Mouse (Mus musculus): Measurements from ENCODE around the gene A4galt. TPM values are rescaled to one million over a fixed set of nuclear protein-coding genes. Genes with fewer than 3 reads are reported as not detected.
"Not testable (repeated sequence)": the region's sequence is repeated elsewhere in the genome, so short reads cannot be mapped to it uniquely, and the experiment has no call there.

The A4galt gene
- polyA plus RNA-seq, 1 experiment from 2014 or later = 0.60 TPM

- 90% methylated on average over 4 of the region's 4 CpGs for WGBS
- no peak overlapping the region for H3K4me3 ChIP-seq (ENCODE audit: low read depth, low read length)
Measured at GRCm38 (mm10) chr15:83277451-83277850, 25.9 kb upstream of the A4galt start.

GRCm38 (mm10) chr15:83274237-83274636 is 22.7 kb upstream of the A4galt start:
- not testable (repeated sequence) for DNase-seq (ENCODE audit: low spot score); H3K4me3 ChIP-seq (ENCODE audit: low read depth, low read length); H3K36me3 ChIP-seq (ENCODE audit: control insufficient read depth, insufficient read depth, low read length); H3K27ac ChIP-seq (ENCODE audit: low read depth, low read length); H3K4me2 ChIP-seq (ENCODE audit: low read depth); H3K9ac ChIP-seq (ENCODE audit: low read length); H3K27me3 ChIP-seq (ENCODE audit: control insufficient read depth, insufficient read depth, low read length); H3K9me3 ChIP-seq (ENCODE audit: control insufficient read depth, low read length); H3K4me1 ChIP-seq (ENCODE audit: control insufficient read depth, insufficient read depth, low read length); ATAC-seq (ENCODE audit: insufficient read depth, low FRiP score, low TSS enrichment)

More at GRCm38 (mm10) chr15:83277451-83277850, 25.9 kb upstream of the A4galt start:
- H3K27ac ChIP-seq (ENCODE audit: low read depth, low read length) = no peak overlapping the region
- no peak overlapping the region for H3K9ac ChIP-seq (ENCODE audit: low read length)
- DNase-seq (ENCODE audit: low spot score) = no peak
- ATAC-seq (ENCODE audit: insufficient read depth, low FRiP score, low TSS enrichment) = no peak
- H3K4me2 ChIP-seq (ENCODE audit: low read depth) = no peak overlapping the region
- H3K27me3 ChIP-seq (ENCODE audit: control insufficient read depth, insufficient read depth, low read length) = no peaks in the 10 kb centered on the region
- no peaks in the 10 kb centered on the region for H3K36me3 ChIP-seq (ENCODE audit: control insufficient read depth, insufficient read depth, low read length)
- H3K9me3 ChIP-seq (ENCODE audit: control insufficient read depth, low read length) = no peaks in the 10 kb centered on the region
- no peaks in the 10 kb centered on the region for H3K4me1 ChIP-seq (ENCODE audit: control insufficient read depth, insufficient read depth, low read length)

GRCm38 (mm10) chr15:83273017-83273416 is 21.4 kb upstream of the A4galt start:
- DNase-seq (ENCODE audit: low spot score) = no peak
- H3K4me2 ChIP-seq (ENCODE audit: low read depth) = no peak overlapping the region
- 93% methylated on average over 2 of the region's 2 CpGs for WGBS
- H3K36me3 ChIP-seq (ENCODE audit: control insufficient read depth, insufficient read depth, low read length) = no peaks in the 10 kb centered on the region
- ATAC-seq (ENCODE audit: insufficient read depth, low FRiP score, low TSS enrichment) = no peak
- H3K4me3 ChIP-seq (ENCODE audit: low read depth, low read length) = no peak overlapping the region
- no peaks in the 10 kb centered on the region for H3K4me1 ChIP-seq (ENCODE audit: control insufficient read depth, insufficient read depth, low read length)
- H3K9me3 ChIP-seq (ENCODE audit: control insufficient read depth, low read length) = no peaks in the 10 kb centered on the region
- no peak overlapping the region for H3K9ac ChIP-seq (ENCODE audit: low read length)
- no peak overlapping the region for H3K27ac ChIP-seq (ENCODE audit: low read depth, low read length)
- H3K27me3 ChIP-seq (ENCODE audit: control insufficient read depth, insufficient read depth, low read length) = no peaks in the 10 kb centered on the region

- not testable (repeated sequence) for H3K9me3 ChIP-seq (ENCODE audit: control insufficient read depth, low read length); H3K27ac ChIP-seq (ENCODE audit: low read depth, low read length); ATAC-seq (ENCODE audit: insufficient read depth, low FRiP score, low TSS enrichment); H3K27me3 ChIP-seq (ENCODE audit: control insufficient read depth, insufficient read depth, low read length); DNase-seq (ENCODE audit: low spot score); H3K4me2 ChIP-seq (ENCODE audit: low read depth); H3K9ac ChIP-seq (ENCODE audit: low read length); H3K4me1 ChIP-seq (ENCODE audit: control insufficient read depth, insufficient read depth, low read length); H3K4me3 ChIP-seq (ENCODE audit: low read depth, low read length); H3K36me3 ChIP-seq (ENCODE audit: control insufficient read depth, insufficient read depth, low read length)
- 25% methylated on average over 9 of the region's 9 CpGs for WGBS
Measured at GRCm38 (mm10) chr15:83271221-83271620, 19.6 kb upstream of the A4galt start.

GRCm38 (mm10) chr15:83269985-83270384 is 18.4 kb upstream of the A4galt start:
- not testable (repeated sequence) for H3K4me3 ChIP-seq (ENCODE audit: low read depth, low read length); H3K27me3 ChIP-seq (ENCODE audit: control insufficient read depth, insufficient read depth, low read length); H3K27ac ChIP-seq (ENCODE audit: low read depth, low read length); DNase-seq (ENCODE audit: low spot score); H3K4me2 ChIP-seq (ENCODE audit: low read depth); H3K36me3 ChIP-seq (ENCODE audit: control insufficient read depth, insufficient read depth, low read length); ATAC-seq (ENCODE audit: insufficient read depth, low FRiP score, low TSS enrichment); H3K9me3 ChIP-seq (ENCODE audit: control insufficient read depth, low read length); H3K4me1 ChIP-seq (ENCODE audit: control insufficient read depth, insufficient read depth, low read length); H3K9ac ChIP-seq (ENCODE audit: low read length)
- WGBS = 94% methylated on average over 6 of the region's 6 CpGs

GRCm38 (mm10) chr15:83268428-83268827 is 16.9 kb upstream of the A4galt start:
- not testable (repeated sequence) for H3K4me3 ChIP-seq (ENCODE audit: low read depth, low read length); H3K27me3 ChIP-seq (ENCODE audit: control insufficient read depth, insufficient read depth, low read length); H3K27ac ChIP-seq (ENCODE audit: low read depth, low read length); H3K9me3 ChIP-seq (ENCODE audit: control insufficient read depth, low read length); H3K9ac ChIP-seq (ENCODE audit: low read length); DNase-seq (ENCODE audit: low spot score); H3K36me3 ChIP-seq (ENCODE audit: control insufficient read depth, insufficient read depth, low read length); ATAC-seq (ENCODE audit: insufficient read depth, low FRiP score, low TSS enrichment); H3K4me2 ChIP-seq (ENCODE audit: low read depth); H3K4me1 ChIP-seq (ENCODE audit: control insufficient read depth, insufficient read depth, low read length)
- 72% methylated on average over 6 of the region's 7 CpGs for WGBS

GRCm38 (mm10) chr15:83265269-83265668 is 13.7 kb upstream of the A4galt start:
- H3K36me3 ChIP-seq (ENCODE audit: control insufficient read depth, insufficient read depth, low read length) = no peaks in the 10 kb centered on the region
- no peaks in the 10 kb centered on the region for H3K27me3 ChIP-seq (ENCODE audit: control insufficient read depth, insufficient read depth, low read length)
- DNase-seq (ENCODE audit: low spot score) (no peak), ATAC-seq (ENCODE audit: insufficient read depth, low FRiP score, low TSS enrichment) (no peak)
- no peak overlapping the region for H3K4me2 ChIP-seq (ENCODE audit: low read depth)
- H3K9me3 ChIP-seq (ENCODE audit: control insufficient read depth, low read length) = no peaks in the 10 kb centered on the region
- no peak overlapping the region for H3K27ac ChIP-seq (ENCODE audit: low read depth, low read length)
- H3K9ac ChIP-seq (ENCODE audit: low read length) = no peak overlapping the region
- no peak overlapping the region for H3K4me3 ChIP-seq (ENCODE audit: low read depth, low read length)
- no peaks in the 10 kb centered on the region for H3K4me1 ChIP-seq (ENCODE audit: control insufficient read depth, insufficient read depth, low read length)
- 30% methylated on average over 1 of the region's 1 CpGs for WGBS

GRCm38 (mm10) chr15:83263405-83263804 is 11.8 kb upstream of the A4galt start:
- no peak for DNase-seq (ENCODE audit: low spot score)
- H3K36me3 ChIP-seq (ENCODE audit: control insufficient read depth, insufficient read depth, low read length) = no peaks in the 10 kb centered on the region
- no peak overlapping the region for H3K9ac ChIP-seq (ENCODE audit: low read length)
- WGBS = 76% methylated on average over 5 of the region's 5 CpGs
- no peak overlapping the region for H3K4me3 ChIP-seq (ENCODE audit: low read depth, low read length)
- ATAC-seq (ENCODE audit: insufficient read depth, low FRiP score, low TSS enrichment) = no peak
- no peaks in the 10 kb centered on the region for H3K9me3 ChIP-seq (ENCODE audit: control insufficient read depth, low read length)
- H3K4me1 ChIP-seq (ENCODE audit: control insufficient read depth, insufficient read depth, low read length) = no peaks in the 10 kb centered on the region
- H3K27ac ChIP-seq (ENCODE audit: low read depth, low read length) = no peak overlapping the region
- H3K27me3 ChIP-seq (ENCODE audit: control insufficient read depth, insufficient read depth, low read length) = no peaks in the 10 kb centered on the region
- no peak overlapping the region for H3K4me2 ChIP-seq (ENCODE audit: low read depth)

- no peak overlapping the region for H3K9ac ChIP-seq (ENCODE audit: low read length)
- ATAC-seq (ENCODE audit: insufficient read depth, low FRiP score, low TSS enrichment) = no peak
- H3K4me1 ChIP-seq (ENCODE audit: control insufficient read depth, insufficient read depth, low read length) = no peaks in the 10 kb centered on the region
- no peaks in the 10 kb centered on the region for H3K9me3 ChIP-seq (ENCODE audit: control insufficient read depth, low read length)
- no peaks in the 10 kb centered on the region; the same call in 1 of the 2 replicates for H3K27me3 ChIP-seq (ENCODE audit: control insufficient read depth, insufficient read depth, low read length)
- no peak overlapping the region for H3K27ac ChIP-seq (ENCODE audit: low read depth, low read length)
- WGBS = 88% methylated on average over 13 of the region's 13 CpGs
- H3K36me3 ChIP-seq (ENCODE audit: control insufficient read depth, insufficient read depth, low read length) = no peaks in the 10 kb centered on the region
- no peak overlapping the region for H3K4me2 ChIP-seq (ENCODE audit: low read depth)
- H3K4me3 ChIP-seq (ENCODE audit: low read depth, low read length) = no peak overlapping the region
- no peak for DNase-seq (ENCODE audit: low spot score)
Measured at GRCm38 (mm10) chr15:83257906-83258305, 6.3 kb upstream of the A4galt start.

Data from neural tube, embryonic 11.5 days (tissue).